Mouse (Mus musculus): ENCODE results near the gene Cabp1.

Gene Cabp1

DNA sequence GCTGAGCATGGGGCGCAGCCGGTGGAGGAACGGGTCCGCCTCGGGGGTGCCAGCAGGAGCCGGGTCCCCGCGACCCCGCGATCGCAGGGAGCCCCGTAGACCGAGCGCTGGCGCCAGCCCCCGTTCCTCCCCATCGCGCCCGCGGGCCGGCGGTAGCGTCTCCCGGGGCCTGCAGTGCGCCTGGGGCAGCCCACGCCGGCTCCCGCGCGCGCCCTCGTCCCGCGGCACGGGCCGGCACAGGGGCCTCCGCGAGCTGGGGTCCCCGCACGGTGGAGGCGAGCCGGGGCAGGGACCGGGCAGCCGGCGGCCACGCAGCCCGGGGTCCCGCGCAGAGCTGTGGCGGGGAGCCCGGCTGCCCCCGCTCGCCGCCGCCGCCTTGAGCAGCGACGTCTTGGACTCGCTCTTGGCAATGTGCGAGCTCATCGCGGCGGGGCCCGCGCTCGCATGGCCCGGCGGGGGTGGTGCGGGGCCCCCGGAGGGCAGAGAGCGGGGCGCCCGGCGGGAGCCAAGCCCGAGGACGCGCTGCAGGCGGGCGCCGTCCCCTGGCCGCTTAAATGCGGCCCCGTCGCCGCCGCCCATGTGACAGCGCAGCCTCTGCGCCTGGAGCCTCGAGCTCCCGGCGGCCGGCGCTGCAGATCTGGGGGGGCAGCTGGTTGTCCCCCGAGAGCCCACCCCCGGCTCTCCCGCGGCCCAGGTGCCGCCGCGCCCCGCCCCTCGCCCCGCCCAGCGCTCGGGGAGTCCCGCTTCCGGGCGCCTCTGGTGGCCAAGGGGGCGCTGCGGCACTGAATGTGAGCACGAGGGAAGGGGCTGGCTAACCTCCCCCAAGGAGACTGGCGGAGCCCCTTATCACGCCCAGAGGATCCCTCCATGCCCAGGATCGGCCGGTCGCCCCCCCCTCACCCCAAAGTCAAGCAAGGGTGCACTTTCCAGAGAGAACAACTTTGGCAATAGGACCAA is at the start of gene Cabp1:
Cabp1 (minus strand) TSS at position 713 of the 957 bp plus-strand sequence.
- DNase-seq = peak; percentile 90

DNA sequence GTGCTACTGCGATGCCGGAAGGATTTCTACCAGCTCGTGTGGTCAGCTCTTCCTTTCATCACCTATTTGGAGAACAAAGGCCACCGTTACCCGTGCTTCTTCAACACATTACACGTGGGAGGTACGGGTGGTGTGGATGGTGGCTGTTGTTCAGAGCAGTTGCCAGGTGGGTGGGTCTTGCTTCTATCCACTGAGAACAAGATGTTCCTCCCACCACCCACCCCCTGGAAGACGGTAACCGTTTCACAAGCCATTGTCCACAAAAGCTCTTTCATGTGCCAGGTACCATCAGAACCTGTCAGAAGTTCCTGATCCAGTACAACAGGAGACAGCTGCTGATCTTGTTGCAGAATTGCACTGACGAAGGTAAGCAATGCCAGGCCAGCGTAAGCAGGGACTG is 46.0 kb upstream of the Cabp1 start:
- DNase-seq = no peak

DNA sequence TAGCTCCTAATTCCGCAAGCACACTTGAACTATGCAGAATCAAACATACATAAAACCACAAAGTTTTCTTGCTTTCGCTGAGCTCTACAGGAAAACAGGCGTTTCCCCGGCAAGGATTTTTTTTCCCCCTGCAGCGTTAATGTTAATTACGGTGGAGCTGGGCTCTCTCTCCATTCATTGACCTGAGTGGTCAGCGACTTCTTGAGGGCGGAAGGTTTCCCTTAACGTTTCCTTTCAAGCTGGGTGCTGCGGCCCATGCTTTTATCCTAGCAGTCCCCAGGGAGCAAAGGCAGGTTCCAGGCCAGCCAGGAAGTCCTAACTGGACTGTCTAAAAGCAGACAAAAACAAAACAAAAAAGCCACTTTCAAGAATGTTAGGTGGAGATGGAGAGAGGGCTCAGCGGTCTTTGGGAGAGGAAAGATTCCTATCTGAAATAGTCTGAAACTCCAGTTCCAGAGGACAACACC is 44.6 kb upstream of the Cabp1 start:
- no peak for DNase-seq

DNA sequence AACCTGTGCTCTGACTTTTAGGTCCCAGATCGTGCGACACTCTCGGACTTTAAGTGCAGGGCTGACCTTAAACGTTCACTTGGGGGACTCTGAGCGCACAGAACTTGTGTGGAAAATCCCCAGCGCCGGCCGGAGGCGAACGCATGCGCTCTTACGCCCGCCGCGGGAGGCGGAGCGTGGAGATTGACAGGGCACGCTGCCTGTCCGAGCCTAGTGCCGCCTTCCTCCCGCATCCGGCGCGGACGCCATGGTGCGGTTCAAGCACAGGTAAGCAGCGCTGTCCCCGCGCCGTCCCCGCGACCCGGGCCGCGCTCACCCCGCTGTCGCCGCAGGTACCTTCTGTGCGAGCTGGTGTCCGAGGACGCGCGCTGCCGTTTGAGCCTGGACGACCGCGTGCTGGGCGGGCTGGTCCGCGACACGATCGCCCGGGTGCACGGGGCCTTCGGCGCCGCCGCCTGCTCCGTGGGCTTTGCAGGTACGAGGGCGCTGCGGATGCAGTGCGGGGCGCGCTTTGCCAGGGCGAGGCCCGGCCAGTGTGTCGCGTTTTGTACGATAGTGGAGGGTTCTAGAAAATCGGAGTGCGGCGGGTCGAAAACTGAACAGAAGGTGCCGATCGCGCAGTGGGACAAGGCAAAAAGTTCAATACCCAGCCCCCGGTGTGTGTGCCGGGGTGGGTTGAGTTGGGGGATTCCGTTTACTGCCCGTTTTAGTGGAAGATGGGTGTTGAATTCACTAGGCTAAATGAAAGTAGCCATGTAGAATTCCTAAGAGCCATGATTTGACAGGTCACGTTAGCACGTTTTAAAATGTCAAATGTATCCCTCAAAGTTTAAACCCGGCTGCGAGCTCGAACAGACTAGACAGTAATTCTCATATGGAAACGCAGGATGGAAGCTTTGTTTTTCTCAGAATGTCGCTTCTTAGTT is 43.9 kb upstream of the Cabp1 start:
- DNase-seq = peak; percentile 95

DNA sequence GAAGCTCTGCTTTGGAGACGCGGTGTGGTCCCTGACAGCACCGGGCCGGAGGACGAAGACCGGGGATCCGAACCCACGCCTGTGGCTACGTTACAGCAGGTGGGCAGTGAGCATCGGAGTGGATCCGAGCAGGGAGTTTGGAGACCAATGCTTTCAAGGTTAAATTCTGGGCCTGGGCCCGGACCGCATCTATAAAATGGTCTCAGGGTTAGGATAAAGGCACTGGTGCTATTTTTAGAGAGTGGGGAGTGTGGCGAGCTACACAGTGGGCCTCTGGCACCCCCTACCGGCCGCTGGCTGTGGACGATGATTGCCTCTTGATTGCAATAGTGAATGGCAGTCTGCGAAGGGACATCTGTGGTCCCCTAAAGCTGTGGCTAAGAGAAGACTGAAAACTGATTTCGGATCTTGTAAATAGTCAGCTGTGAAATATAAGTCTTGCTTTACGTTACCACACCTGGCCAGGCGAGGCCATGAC is 41.6 kb upstream of the Cabp1 start, which contains the start of gene Pop5:
Pop5 (plus strand) TSS at position 51 of the 478 bp plus-strand sequence.
- DNase-seq = peak; percentile 90

DNA sequence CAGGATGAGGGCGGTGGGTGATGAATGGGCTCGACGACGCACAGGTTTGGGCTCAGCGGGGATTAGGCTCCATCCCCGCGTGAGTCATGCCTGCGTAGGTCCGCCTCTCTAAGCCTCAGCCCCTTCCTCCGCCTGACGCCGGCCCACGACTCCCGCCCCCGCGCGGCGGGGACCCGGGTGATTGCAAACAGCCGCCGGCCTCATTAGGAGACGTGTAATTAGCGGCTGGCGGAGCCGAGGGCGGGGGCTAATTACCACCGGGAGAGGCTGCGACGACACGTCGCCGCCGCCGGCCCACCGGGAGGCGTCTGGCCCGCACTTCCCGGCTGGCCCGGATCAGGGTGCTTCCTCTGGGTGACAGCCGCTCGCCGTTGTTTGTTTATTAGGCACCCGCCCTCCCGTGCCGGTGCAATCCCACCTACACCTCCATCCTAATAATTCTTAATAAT is 41.2 kb upstream of the Cabp1 start:
- peak; percentile 47 for DNase-seq

DNA sequence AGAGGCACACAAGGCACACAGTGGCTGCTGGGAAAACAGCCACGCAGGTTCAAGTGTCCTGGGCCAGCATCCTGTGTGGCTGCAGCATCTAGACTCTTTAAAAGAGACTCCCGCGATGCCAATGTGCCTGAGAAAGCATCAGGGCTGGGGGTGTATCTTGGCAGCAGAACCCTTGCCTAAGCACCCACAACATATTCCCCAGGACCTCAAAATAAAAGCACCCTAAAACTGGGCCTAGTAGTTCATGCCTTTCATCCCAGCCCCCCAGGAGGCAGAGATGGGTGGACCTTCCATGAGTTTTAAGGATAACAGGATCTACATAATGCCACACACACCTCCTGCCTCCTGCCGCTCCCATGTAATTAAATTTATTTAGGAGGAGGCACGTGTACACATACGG is 40.3 kb upstream of the Cabp1 start:
- no peak for DNase-seq

DNA sequence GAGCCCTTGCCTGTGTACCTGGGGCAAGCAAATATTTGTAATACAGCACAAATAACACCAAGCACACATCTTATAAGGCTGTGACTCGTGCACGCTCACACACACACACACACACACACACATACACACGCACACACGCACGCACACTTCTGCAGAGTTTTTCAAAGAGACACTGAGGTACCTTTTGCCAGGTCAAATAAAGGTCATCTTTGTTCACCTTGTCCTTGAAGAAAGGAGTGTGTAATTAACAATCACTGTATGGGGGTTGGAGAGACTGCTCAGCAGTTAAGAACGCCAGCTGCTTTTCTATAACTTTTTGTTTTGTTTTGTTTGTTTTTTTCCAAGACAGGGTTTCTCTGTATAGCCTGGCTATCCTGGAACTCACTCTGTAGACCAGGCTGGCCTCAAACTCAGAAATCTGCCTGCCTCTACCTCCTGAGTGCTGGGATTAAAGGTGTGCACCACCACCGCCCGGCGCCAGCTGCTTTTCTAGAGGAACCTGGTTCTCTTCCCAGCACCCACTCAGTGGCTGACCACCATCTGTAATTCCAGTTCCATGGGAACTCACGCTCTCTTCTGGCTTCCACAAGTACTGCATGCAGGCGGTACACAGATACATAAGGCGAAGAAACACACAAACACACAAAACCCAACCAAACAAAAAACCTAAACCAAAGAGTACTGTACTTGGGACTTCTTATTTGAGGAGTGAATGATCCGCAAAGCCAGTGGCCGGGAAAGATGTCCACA is 39.0 kb upstream of the Cabp1 start:
- no peak for DNase-seq

DNA sequence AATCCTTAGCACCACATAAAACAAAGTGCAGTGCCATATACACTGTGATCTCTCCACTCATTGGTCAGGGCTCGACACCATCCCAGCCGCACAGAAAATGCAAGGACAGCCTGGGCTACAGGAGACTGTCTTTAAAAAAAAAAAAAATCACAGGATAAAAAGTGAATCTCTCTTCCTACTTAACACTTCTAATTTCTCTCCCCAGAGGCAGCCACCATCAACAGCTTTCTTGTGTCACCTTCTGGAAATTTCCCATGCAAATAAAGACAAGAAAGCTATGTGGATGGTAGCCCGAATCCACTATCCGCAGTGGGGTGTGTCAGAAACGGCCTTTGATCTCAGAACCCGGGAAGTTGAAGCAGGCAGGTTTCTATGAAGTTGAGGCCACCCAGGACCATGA is 38.3 kb upstream of the Cabp1 start:
- no peak for DNase-seq

DNA sequence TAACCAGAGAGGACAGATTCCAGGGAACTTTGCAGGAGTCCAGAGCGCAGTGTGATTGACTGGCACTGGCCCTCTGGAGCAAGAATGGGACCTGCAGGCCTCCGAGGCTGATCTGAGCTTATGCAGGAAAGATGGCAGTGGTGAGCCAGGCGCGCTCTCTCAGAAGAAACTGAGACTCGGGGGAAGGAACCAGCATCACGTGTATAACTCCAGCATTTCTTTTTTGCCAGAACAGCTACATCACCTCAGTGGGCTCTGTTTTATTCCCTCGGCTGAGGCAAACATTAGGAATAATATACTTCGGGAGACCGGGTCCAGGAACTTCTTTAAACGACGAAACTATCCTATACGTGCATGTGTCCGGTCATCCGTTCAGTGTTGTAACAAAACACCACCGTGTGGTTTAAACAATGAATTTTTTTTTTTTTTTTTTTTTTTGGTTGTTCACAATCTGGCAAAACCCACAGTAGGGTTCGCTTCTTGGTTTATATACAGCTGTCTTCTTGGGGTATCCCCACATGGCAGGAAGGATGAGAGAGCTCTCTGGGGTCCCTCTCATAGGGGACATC is 37.5 kb upstream of the Cabp1 start:
- DNase-seq = no peak

DNA sequence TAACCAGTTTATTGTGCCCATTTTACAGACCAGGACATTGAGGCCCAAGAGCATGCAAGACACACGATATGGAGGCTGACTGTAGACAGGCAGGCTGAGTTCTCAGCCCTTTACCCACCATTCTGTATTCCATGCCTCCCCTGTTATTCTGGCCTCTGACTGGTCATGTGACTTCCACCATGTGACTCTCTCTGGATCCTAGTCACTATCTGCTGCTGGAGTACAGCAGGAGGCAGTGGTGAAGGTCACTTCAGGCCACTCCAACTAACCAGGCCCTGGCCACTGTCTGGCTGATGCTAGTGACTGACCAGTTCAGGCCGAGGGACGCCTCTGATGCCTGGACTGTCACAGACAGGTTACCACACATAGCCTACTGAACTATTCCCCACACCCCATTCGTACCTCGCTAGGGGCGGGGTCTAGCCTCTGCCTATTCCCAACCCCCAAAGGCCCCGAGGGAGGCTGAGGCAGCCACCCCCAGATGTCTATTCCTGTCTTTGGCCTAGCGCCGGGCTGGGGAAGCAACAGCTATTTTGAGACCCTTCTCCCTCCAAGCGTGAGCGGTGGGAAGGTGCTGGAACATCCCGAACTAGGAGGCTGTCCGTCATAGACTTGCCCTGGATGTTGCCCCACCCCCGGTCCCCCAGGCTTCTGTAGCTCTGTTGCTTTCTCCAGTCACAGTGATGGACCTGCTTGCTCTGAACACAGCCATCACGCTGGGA is 36.8 kb upstream of the Cabp1 start:
- DNase-seq = no peak

DNA sequence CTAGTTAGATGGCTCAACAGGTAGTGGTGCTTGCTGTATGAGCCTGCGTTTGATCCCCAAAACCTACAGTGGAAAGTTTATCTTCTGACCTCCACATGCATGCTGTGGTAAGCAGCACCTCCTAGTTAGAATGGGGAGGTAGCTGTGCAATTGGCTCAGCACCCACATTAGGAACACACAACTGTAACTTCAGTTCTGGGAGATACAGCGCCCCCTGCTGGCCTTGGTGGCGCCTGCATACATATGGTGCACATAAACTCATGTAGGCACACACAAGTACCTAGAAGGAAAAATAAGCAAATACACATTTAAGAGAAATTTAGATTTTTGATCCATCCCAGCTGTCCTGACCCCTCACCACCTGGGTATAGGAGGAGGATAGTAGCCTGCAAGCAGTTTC is 28.3 kb upstream of the Cabp1 start:
- no peak for DNase-seq

DNA sequence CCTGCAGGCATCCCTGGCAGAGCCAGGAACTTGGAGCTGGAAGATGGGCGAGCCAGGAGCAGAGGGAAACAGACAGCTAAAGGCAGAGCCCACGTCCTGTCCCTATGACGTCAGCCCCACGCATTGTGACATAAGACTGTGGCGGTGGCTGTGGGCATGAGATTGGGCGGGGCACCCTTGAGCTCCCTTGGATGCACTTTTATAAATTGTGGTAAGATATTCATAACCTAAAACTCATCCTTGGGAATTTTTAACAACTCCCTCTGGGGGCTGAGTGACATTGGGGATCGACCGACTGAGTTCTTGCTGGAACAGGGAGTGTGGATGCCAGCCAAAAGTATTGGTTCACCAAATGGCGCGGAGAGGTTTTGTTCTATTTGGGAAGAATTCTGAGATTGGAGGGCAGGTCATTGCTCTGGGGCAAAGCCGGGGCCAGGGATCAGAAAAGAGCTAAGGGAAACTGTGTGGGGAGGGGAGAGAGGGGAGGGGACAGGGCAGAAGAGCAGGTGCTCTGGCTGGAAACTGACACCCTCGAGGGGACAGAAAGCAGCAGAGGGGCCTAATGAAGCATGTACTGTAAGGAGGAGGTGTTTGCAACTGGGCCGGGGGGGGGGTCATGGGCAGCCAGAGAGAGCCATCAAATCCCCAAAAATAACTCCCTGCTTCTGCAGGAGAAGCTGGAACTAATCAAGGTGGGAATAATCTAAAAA is 26.9 kb upstream of the Cabp1 start:
- DNase-seq = no peak

DNA sequence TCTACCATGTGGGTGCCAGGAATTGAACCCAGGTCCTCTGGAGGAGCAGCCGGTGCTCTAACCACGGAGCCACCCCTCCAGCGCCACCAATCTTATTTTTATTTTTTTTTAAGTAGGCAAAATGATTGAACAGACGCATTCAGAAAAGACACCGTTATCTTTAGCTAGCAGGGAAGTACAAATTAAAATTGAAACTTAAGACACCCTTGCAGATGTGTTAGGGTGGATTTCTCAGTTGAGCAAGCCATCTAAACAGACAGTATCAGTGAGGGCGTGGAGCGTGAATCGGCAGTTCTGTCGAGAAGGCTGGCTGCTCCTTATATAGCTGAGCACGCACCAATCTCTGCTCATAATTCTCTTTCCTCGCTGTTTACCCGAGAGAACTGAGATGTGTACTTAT is 23.8 kb upstream of the Cabp1 start:
- DNase-seq = no peak

DNA sequence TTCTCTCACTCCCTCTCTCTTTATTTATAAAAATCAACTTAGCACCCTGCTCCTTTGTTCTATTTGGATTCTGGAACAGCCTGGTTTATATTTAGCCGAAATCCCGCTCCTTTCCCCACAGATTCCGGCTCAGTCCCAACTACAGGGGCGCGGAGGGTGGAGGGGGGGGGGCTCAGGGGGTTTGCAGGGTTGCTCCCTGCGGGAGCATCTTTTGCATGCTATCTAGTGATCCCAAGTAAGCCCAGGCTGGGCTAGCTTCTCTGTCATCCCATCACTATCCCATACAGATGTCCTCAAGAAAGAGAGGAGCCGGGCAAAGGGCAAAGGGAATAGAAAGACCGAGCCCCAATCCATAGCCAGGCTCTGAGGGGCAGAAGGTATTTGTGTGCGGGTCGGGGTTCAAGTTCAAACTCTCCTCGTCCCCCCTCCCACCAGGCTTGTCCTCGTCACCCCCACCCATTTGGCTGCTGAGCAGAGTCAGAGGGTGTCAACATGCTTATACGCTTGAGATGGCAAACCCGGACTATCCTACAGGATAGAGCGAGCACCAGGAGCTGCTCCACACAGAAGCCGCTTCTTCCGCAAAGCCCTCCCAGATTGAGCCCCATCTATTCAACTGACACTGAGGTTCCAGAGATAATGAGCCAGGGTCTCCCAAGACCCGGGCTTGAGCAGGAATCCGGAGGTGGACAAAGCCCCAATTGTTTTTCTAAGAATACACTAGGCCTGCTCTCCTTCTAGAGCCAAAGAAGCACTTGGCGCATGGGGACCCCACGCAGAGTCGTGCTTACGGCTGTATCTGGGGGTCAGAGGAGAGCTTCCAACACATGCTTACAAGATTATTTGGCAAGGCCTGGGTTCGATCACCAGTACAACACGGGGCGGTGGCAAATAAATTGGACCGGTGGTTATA is 21.3 kb upstream of the Cabp1 start:
- no peak for DNase-seq

DNA sequence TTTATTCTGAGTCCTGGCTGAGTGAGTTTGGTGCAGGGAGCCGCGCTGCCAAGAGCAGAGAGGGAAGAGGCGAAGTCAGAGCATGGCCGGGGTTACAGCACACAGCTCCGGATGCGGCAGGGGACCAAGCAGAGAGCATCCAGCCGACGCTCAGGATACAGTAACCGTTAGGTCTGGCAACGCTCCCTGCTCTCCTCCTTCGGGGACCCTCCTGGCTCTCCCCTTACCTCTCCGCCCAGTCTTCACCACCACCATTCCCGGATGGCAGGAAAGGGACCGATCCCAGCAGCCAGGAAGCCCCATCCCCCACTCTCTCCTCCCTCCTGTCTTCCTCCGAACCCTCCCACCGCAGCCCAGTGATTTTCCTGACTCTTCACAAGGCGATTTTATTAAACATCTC is 20.7 kb upstream of the Cabp1 start:
- DNase-seq = no peak

DNA sequence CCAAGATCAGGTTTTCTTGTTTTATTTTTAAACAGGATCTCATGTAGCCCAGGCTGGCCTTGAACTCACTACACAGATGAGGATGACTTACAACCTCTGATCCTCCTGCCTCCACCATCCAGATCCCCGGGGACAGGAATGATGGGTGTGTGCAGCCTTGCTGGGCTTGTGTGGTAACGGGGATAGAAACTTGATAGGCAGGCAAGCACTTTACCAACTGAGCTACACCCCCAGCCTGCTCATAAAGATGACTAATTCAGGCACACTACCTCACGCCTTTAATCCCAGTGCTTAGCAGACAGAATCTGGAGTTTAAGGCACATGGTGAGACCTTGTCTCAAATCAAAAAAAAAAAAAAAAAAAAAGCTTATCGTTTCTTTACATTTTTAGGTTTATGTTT is 18.7 kb upstream of the Cabp1 start:
- no peak for DNase-seq

DNA sequence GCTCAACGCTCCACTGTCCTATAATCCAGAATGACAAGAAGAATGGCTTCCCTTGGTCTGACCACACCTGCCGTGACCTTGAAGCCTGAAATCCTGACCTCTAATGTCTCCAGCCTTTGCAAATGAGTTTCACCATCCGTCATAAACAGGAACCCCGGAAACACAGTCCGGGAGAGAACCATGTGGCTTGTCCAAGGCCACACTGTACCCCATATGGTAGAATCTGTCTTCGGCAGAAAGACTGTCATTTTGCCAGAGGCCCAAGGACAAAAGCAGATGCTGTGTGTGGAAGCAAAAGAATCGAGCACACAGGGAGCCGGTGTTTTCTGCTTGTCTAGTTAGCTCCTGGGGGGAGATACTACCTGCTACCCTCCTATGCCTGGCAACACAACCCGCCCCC is 18.3 kb upstream of the Cabp1 start:
- no peak for DNase-seq

DNA sequence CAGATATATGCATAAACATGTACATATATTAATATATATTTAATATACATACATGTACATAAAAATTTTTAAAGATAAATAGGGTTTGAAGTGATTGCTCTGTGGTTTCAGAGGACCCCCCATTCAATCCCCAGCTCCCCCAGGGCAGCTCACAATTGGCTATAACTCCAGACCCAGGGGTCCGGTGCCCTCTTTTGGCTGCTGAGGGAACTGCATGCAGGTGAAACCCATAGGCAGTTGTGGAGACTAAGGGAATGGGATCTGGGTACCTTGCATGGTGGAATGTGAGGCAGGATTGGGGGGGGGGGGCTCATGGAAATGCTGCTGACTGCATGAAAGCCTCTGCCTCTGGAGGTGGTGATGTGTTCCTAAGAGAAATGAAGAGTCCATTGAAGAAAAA is 16.2 kb upstream of the Cabp1 start:
- peak; percentile 59 for DNase-seq

DNA sequence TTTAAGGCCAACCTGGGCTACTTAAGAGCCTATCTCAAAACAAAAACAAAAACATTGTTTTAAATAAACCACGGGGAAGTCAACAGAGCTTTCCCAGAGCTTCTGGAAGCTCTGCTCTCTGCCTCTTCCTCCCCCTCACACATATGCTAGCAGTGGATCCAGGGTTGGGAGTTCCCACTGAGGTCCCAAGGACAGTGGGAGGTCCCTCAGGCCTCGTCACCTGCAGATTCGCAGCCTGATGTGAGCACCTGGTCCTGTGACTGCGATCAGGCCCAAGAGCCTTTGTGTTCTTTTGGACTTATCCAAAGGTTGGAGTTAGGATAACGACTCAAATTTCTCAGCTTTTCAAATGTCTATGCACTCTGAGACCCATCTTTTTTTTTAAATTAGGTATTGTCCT is 14.4 kb upstream of the Cabp1 start:
- DNase-seq = no peak

Measured in thymus, postnatal 14 days (tissue).